Comparison of ENCODE assay signal across 8 mouse cellular contexts in genomic region chr5:102074086-102074485, GRCm38 (mm10). TPM values are rescaled to one million over a fixed set of nuclear protein-coding genes. Genes with fewer than 3 reads are reported as not detected.
A peak's percentile ranks its signal among the peaks of the same experiment; 100 is the strongest.
DNase-seq lines count a peak whose midpoint lies in the region; TF ChIP-seq lines count a peak whose summit lies in the region.

No protein-coding gene starts in this region.

- no peak overlapping the region for H3K4me3 ChIP-seq in heart, adult 2 months
- H3K4me3 ChIP-seq in heart, embryonic 10.5 days = no peak overlapping the region

- H3K9ac ChIP-seq in heart, adult 2 months (ENCODE audit: low read depth, low read length) = no peak overlapping the region

- intact Hi-C loops in heart, adult 2 months (cut with DNase I) = loop anchor here (1.0 to 5.0 kb wide), 2 partner anchors 180 to 307 kb away; partner anchors contain the start of gene Cds1

- H3K36me3 ChIP-seq in heart, adult 2 months (ENCODE audit: control insufficient read depth, insufficient read depth, low read length) = no peaks in the 10 kb centered on the region
- no peaks in the 10 kb centered on the region for H3K36me3 ChIP-seq in heart, embryonic 10.5 days

- peaks cover 3% of the 10 kb centered on the region; the same call in 1 of the 2 replicates for H3K4me1 ChIP-seq in heart, adult 2 months (ENCODE audit: control insufficient read depth, insufficient read depth, low read length)
- H3K4me1 ChIP-seq in heart, embryonic 10.5 days = peaks cover 9% of the 10 kb centered on the region; the same call in 1 of the 2 replicates

- no peak for TF ChIP-seq EP300 in heart, adult 2 months (IDR thresholded peaks at IDR 0.05; ENCODE audit: insufficient read depth, low read depth, low read length)

- H3K27me3 ChIP-seq in heart, adult 2 months (ENCODE audit: control insufficient read depth, insufficient read depth, low read length) = no peaks in the 10 kb centered on the region
- no peaks in the 10 kb centered on the region for H3K27me3 ChIP-seq in heart, embryonic 10.5 days (ENCODE audit: insufficient read depth, poor library complexity, severe bottlenecking)

- 3% methylated on average over 1 of the region's 1 CpGs for WGBS in heart, adult 2 months
- WGBS in heart, embryonic 10.5 days = 0% methylated on average over 1 of the region's 1 CpGs

- no peak overlapping the region for H3K27ac ChIP-seq in heart, adult 2 months
- H3K27ac ChIP-seq in heart, embryonic 10.5 days = no peak overlapping the region

- H3K79me2 ChIP-seq in heart, adult 2 months (replicated peaks; ENCODE audit: control insufficient read depth, insufficient read depth, low read length) = no peaks in the 10 kb centered on the region

- TF ChIP-seq POLR2A in heart, adult 2 months (IDR thresholded peaks at IDR 0.05; ENCODE audit: insufficient read depth, low read depth, low read length) = no peak

- no peaks in the 10 kb centered on the region for H3K9me3 ChIP-seq in heart, embryonic 10.5 days

- TF ChIP-seq CTCF in heart, adult 2 months (IDR thresholded peaks at IDR 0.05) = peak; percentile 73

- peak; percentile 30 to 56 for DNase-seq in heart, adult 2 months
- DNase-seq in heart, embryonic 10.5 days (ENCODE audit: low spot score) = no peak
- peak; percentile 52 for DNase-seq in urinary bladder, postnatal 25 days (ENCODE audit: low spot score)
- no peak for DNase-seq in urinary bladder, postnatal 10 days (ENCODE audit: low spot score)
- peak; percentile 87 to 91 for DNase-seq in cerebellum, postnatal 14 days
- DNase-seq in kidney, postnatal 25 days = peak; percentile 64 to 92
- peak; percentile 81 for DNase-seq in lung, postnatal 10 days
- DNase-seq in T-cell, adult 2 months (ENCODE audit: low spot score) = no peak

RNA-seq across cellular contexts. Expression of gene Wdfy3, which starts 4.4 kb away (rescaled TPM):
- 10 to 100 TPM; 29.0 to 29.3 TPM for total RNA-seq in heart, adult 2 months (2021)
- polyA plus RNA-seq in heart, adult 2 months (2012; rRNA removed) = 11.6 and 13.9 TPM in 2 replicates
- polyA plus RNA-seq in heart, embryonic 10.5 days (2016; fragmentation: Nextera tagmentation; extraction: Ambion mirVana) = 11.3 and 14.4 TPM in 2 replicates

Comparison
In these comparisons a context has a peak if more than half of its experiments do, and no peak if none do; other contexts are left out.
1. DNase-seq: peak in heart, adult 2 months (2 of 2), urinary bladder, postnatal 25 days (single experiment), cerebellum, postnatal 14 days (2 of 2), kidney, postnatal 25 days (2 of 2) and lung, postnatal 10 days (single experiment); none in heart, embryonic 10.5 days (single experiment), urinary bladder, postnatal 10 days (single experiment) and T-cell, adult 2 months (single experiment).